Mouse (Mus musculus) C2C12 (cell line): ENCODE data around the gene Obp2b. TPM values are rescaled to one million over a fixed set of nuclear protein-coding genes. Genes with fewer than 3 reads are reported as not detected.

Experiments
- H3K27me3 ChIP-seq: one replicate; pipeline ENCODE4 v1.6.1; 2011; ENCODE audit not compliant: control insufficient read depth, insufficient read depth, insufficient read length
- H3K36me3 ChIP-seq: one replicate; pipeline ENCODE4 v1.6.1; 2011; ENCODE audit not compliant: control insufficient read depth, insufficient read depth
- H3K4me3 ChIP-seq: one replicate; pipeline ENCODE4 v1.5.1; 2011; ENCODE audit warnings: mild to moderate bottlenecking, control low read depth; ENCODE audit not compliant: poor library complexity, insufficient read depth, severe bottlenecking
- H3K79me2 ChIP-seq: one replicate; pipeline ENCODE4 v1.6.1; 2011; ENCODE audit not compliant: control insufficient read depth, insufficient read depth
- H3K79me3 ChIP-seq: one replicate; pipeline ENCODE4 v1.6.1; 2011; ENCODE audit warnings: low read depth, control low read depth
- H3ac ChIP-seq: one replicate; pipeline ENCODE3; 2011; ENCODE audit warnings: low read depth; ENCODE audit not compliant: control insufficient read depth, insufficient read length
- CEBPB ChIP-seq: IDR thresholded peaks from one replicate; pipeline ENCODE4 v1.6.1; 2011; ENCODE audit warnings: low read depth, mild to moderate bottlenecking, control low read depth, moderate library complexity
- CTCF ChIP-seq: IDR thresholded peaks from one replicate; pipeline ENCODE4 v1.5.1; 2011; ENCODE audit not compliant: control insufficient read depth, insufficient read depth, insufficient read length
- FOSL1 ChIP-seq: IDR thresholded peaks from one replicate; pipeline ENCODE4 v1.8.0; 2011; ENCODE audit warnings: mild to moderate bottlenecking, low read length; ENCODE audit not compliant: poor library complexity, insufficient read depth, severe bottlenecking
- MAX ChIP-seq: IDR thresholded peaks from one replicate; pipeline ENCODE4 v1.6.1; 2011; ENCODE audit warnings: mild to moderate bottlenecking, control low read depth
- MYOD1 ChIP-seq: IDR thresholded peaks from one replicate; pipeline ENCODE4 v1.6.1; 2011; ENCODE audit warnings: low read depth; ENCODE audit not compliant: control insufficient read depth, insufficient read length
- MYOG ChIP-seq: IDR thresholded peaks from one replicate; pipeline ENCODE4 v1.6.1; 2011; ENCODE audit not compliant: control insufficient read depth, insufficient read length; ENCODE audit errors: extremely low read depth
- USF1 ChIP-seq: IDR thresholded peaks from one replicate; pipeline ENCODE4 v1.6.1; 2011; ENCODE audit warnings: low read depth, mild to moderate bottlenecking, control low read depth, moderate library complexity
- polyA plus RNA-seq: library from polyadenylated mRNA; unstranded; fragments of >200 nt; fragmentation: generic; extraction: Trizol; gene quantifications from one replicate; pipeline ENCODE4 v1.2.1, GENCODE M21; 2012; ENCODE audit warnings: missing spikeins

Gene Obp2b
- polyA plus RNA-seq, 1 experiment: not detected

DNA sequence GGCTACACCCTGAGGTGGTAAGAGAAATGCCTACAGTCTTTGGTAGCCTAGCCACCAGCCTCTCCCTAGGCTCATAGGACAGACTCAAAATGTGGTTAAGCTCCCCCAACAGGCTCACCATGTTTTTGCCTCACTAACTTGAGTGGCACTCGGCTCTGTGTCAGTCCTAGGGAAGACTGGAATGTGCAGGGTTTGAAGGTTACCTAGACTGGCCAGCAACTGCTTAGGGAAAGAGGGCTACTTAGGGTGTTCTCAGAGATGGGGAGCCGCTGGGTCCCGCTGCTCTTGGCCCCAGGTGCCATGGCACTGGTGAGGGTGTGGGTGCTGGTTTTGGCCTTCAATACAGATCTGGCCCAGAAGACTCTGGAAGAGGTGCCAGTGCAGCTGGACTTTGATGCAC is 45.1 kb downstream of the Obp2b start, which contains the start of gene Gm13539:
Gene Gm13539, plus strand, starts transcription at position 301 of the 400 bp plus-strand sequence.
- TF ChIP-seq USF1 (no peak), FOSL1 (no peak), MYOD1 (no peak), CTCF (no peak), MYOG (no peak), CEBPB (no peak), MAX (no peak)
- H3K27me3 ChIP-seq: peaks cover 36% of the 10 kb centered on the region
- H3K36me3 ChIP-seq: no peaks in the 10 kb centered on the region
- H3K79me3 ChIP-seq: no peaks in the 10 kb centered on the region
- H3ac ChIP-seq: no peak within 1 kb of the TSS
- H3K79me2 ChIP-seq: no peaks in the 10 kb centered on the region
- no peak within 1 kb of the TSS for H3K4me3 ChIP-seq

DNA sequence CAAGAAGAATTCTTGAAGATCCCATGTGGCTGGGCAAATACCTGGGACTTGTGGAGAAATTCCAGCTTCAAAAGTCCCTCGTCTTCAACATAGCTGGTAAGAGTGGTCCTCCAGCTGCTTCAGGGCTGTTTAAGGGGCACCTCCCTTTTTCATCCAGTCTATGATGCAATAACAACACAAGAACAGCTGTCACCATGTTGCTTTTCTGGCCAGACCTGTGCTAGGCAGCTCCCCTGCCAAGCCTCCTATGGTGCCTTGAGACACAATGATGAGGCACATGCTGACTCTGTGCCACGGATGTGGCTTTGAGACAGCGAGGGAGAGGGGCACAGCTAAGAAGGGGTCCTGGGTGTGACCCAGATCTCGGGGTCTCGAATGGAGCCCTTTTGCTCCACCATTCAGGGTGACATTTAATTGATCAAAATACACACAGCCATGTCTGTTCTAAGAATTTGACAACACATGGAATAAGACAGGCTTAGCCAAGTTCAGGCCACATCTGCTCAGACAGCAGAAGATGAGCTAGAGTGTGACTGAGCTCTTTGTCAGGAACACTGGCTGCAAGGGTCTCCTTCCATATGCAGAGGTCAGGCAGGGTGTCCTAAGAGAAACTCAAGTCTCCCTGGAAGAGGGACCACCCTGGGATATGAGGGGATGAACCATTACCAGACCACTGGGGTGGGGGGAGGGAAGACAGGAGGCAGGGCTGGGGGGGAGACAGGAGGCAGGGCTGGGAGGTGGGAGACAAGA is 48.9 kb downstream of the Obp2b start:
- no peaks in the 10 kb centered on the region for H3K79me2 ChIP-seq
- H3K79me3 ChIP-seq: no peaks in the 10 kb centered on the region
- no peaks in the 10 kb centered on the region for H3K36me3 ChIP-seq
- peaks cover 24% of the 10 kb centered on the region for H3K27me3 ChIP-seq
- no peak overlapping the region for H3ac ChIP-seq
- no peak overlapping the region for H3K4me3 ChIP-seq
- TF ChIP-seq CTCF (no peak), FOSL1 (no peak), USF1 (no peak), CEBPB (no peak), MAX (no peak), MYOG (no peak), MYOD1 (no peak)

DNA sequence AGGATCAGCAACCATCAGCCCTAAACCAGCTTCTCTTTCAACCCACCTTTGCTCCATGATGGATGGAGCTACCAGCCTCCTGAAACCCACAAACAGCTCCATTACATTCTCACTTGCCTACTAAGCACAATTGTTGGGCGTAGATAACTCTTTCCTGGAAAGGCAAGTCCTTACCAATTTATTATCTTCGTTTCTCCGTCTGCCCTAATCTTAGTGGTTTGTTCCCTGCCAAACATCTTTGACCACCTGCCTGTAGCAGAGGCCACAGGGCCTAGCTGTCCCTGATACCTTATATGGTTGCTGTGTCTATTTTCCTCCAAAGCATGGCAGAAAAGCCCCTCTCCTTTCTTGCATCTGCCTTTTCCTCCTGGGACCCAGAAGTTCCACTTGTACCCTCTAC is 52.3 kb downstream of the Obp2b start:
- TF ChIP-seq CEBPB (no peak), MYOD1 (no peak), USF1 (no peak), MYOG (no peak), FOSL1 (no peak), CTCF (no peak), MAX (no peak)
- Histone ChIP-seq H3K36me3 (no peaks in the 10 kb centered on the region), H3K27me3 (peaks cover 12% of the 10 kb centered on the region)

More for the DNA sequence above, 52.3 kb downstream of the Obp2b start:
- Histone ChIP-seq H3ac (no peak overlapping the region), H3K79me3 (no peaks in the 10 kb centered on the region), H3K79me2 (no peaks in the 10 kb centered on the region), H3K4me3 (no peak overlapping the region)

Other genes with a start within 250 kb of the Obp2b start
- gene Lcn12, start 243.1 kb upstream of the Obp2b start, polyA plus RNA-seq: not detected
- 35.8 TPM for gene Fbxw5, start 236.3 kb upstream of the Obp2b start, polyA plus RNA-seq
- gene C8g, start 235.3 kb upstream of the Obp2b start, polyA plus RNA-seq: 0.32 TPM
- gene Traf2, start 190.1 kb upstream of the Obp2b start, polyA plus RNA-seq: 28.8 TPM
- 340 TPM for gene Edf1, start 179.2 kb upstream of the Obp2b start, polyA plus RNA-seq
- 5.7 TPM for gene Mamdc4, start 162.2 kb upstream of the Obp2b start, polyA plus RNA-seq
- 94.2 TPM for gene Phpt1, start 161.8 kb upstream of the Obp2b start, polyA plus RNA-seq
- 0.29 TPM for gene Ajm1, start 155.3 kb upstream of the Obp2b start, polyA plus RNA-seq
- 58.9 TPM for gene Rabl6, start 128.5 kb upstream of the Obp2b start, polyA plus RNA-seq
- 0.15 TPM for gene Ccdc183, start 119.3 kb upstream of the Obp2b start, polyA plus RNA-seq
- 12.9 TPM for gene Tmem141, start 115.0 kb upstream of the Obp2b start, polyA plus RNA-seq
- 0.14 TPM for gene Fcna, start 109.0 kb upstream of the Obp2b start, polyA plus RNA-seq
- not detected for gene Lcn8, start 83.9 kb upstream of the Obp2b start, polyA plus RNA-seq
- not detected for gene Lcn5, start 79.1 kb upstream of the Obp2b start, polyA plus RNA-seq
- gene Lcn6, start 60.2 kb upstream of the Obp2b start, polyA plus RNA-seq: not detected
- not detected for gene Lcn10, start 54.3 kb upstream of the Obp2b start, polyA plus RNA-seq
- not detected for gene Obp2a, start 37.0 kb upstream of the Obp2b start, polyA plus RNA-seq
- 1.0 TPM for gene Bmyc, start 30.3 kb upstream of the Obp2b start, polyA plus RNA-seq
- gene Lcn3, start 28.6 kb downstream of the Obp2b start, polyA plus RNA-seq: not detected
- gene Lcn11, start 40.0 kb downstream of the Obp2b start, polyA plus RNA-seq: not detected
- not detected for gene Gm13539, start 45.2 kb downstream of the Obp2b start, polyA plus RNA-seq
- not detected for gene Glt6d1, start 78.8 kb downstream of the Obp2b start, polyA plus RNA-seq
- gene Lcn9, start 86.1 kb downstream of the Obp2b start, polyA plus RNA-seq: not detected
- gene Sohlh1, start 110.2 kb downstream of the Obp2b start, polyA plus RNA-seq: not detected
- gene Kcnt1, start 126.7 kb downstream of the Obp2b start, polyA plus RNA-seq: not detected
- gene Camsap1, start 246.3 kb downstream of the Obp2b start, polyA plus RNA-seq: 12.2 TPM